Mouse (Mus musculus): ENCODE measurements at regions not wholly inside any gene's neighbourhood (a gene's known extent, or its start where the extent isn't known, plus 50 kb on each side); places are given as distances from the start of the nearest gene placed in this dataset.

DNA sequence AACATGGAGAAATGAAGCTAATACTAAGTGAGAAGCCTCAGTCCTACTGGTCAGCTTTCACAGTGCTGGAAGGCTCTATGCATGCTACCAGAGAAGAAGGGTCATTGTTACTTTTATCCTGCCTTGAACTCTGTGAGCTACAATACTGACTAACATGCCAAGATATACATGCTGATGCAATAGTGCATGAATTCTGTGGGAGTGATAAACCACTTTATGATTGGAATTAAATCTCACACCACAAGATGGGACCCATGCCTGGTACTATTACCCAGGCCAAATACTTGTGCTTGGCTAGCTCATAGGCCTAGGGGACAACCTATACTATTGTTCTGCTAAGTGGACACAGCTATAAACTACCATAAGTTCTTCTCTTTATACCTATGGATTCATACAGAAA, 251.5 kb downstream of the Bcl2 start:
- no peak overlapping the region for H3K27ac ChIP-seq (ENCODE audit: low read depth)
- H3K4me1 ChIP-seq (ENCODE audit: insufficient read depth) = no peaks in the 10 kb centered on the region
- no peak for ATAC-seq (ENCODE audit: insufficient read depth)
- H3K9ac ChIP-seq = no peak overlapping the region
- no peaks in the 10 kb centered on the region for H3K9me3 ChIP-seq (ENCODE audit: low read depth, low read length)
- no peak for TF ChIP-seq CTCF (IDR thresholded peaks at IDR 0.05; ENCODE audit: low read depth)
- no peak overlapping the region for H3K4me3 ChIP-seq (ENCODE audit: low read depth, low read length)
- DNase-seq = no peak
- no peak overlapping the region for H3K4me2 ChIP-seq
- no peaks in the 10 kb centered on the region for H3K27me3 ChIP-seq (ENCODE audit: insufficient read depth, low read length)
- no peaks in the 10 kb centered on the region for H3K36me3 ChIP-seq (ENCODE audit: insufficient read depth)

- H3K9ac ChIP-seq = no peak overlapping the region
- H3K27ac ChIP-seq (ENCODE audit: low read depth) = no peak overlapping the region
- TF ChIP-seq CTCF (IDR thresholded peaks at IDR 0.05; ENCODE audit: low read depth) = no peak
- no peak for ATAC-seq (ENCODE audit: insufficient read depth)
- H3K4me3 ChIP-seq (ENCODE audit: low read depth, low read length) = no peak overlapping the region
- H3K36me3 ChIP-seq (ENCODE audit: insufficient read depth) = no peaks in the 10 kb centered on the region
- H3K4me1 ChIP-seq (ENCODE audit: insufficient read depth) = no peaks in the 10 kb centered on the region
- H3K9me3 ChIP-seq (ENCODE audit: low read depth, low read length) = no peaks in the 10 kb centered on the region
- 82% methylated on average over 1 of the region's 1 CpGs for WGBS
- H3K4me2 ChIP-seq = no peak overlapping the region
- no peaks in the 10 kb centered on the region for H3K27me3 ChIP-seq (ENCODE audit: insufficient read depth, low read length)
- no peak for DNase-seq
Observed at GRCm38 (mm10) chr1:106462112-106462511, 252.0 kb downstream of the Bcl2 start.

GRCm38 (mm10) chr1:106460957-106461356, 253.1 kb downstream of the Bcl2 start:
- Histone ChIP-seq H3K4me2 (no peak overlapping the region), H3K9ac (no peak overlapping the region), H3K36me3 (ENCODE audit: insufficient read depth) (no peaks in the 10 kb centered on the region), H3K27me3 (ENCODE audit: insufficient read depth, low read length) (no peaks in the 10 kb centered on the region), H3K4me3 (ENCODE audit: low read depth, low read length) (no peak overlapping the region), H3K9me3 (ENCODE audit: low read depth, low read length) (no peaks in the 10 kb centered on the region), H3K27ac (ENCODE audit: low read depth) (no peak overlapping the region), H3K4me1 (ENCODE audit: insufficient read depth) (no peaks in the 10 kb centered on the region)
- 58% methylated on average over 2 of the region's 2 CpGs for WGBS
- no peak for TF ChIP-seq CTCF (IDR thresholded peaks at IDR 0.05; ENCODE audit: low read depth)
- DNase-seq = no peak
- no peak for ATAC-seq (ENCODE audit: insufficient read depth)

GRCm38 (mm10) chr1:106449795-106450194, 264.3 kb downstream of the Bcl2 start:
- Histone ChIP-seq H3K4me1 (ENCODE audit: insufficient read depth) (no peaks in the 10 kb centered on the region), H3K9me3 (ENCODE audit: low read depth, low read length) (no peaks in the 10 kb centered on the region), H3K4me3 (ENCODE audit: low read depth, low read length) (no peak overlapping the region), H3K9ac (no peak overlapping the region), H3K27ac (ENCODE audit: low read depth) (no peak overlapping the region), H3K4me2 (no peak overlapping the region), H3K27me3 (ENCODE audit: insufficient read depth, low read length) (no peaks in the 10 kb centered on the region), H3K36me3 (ENCODE audit: insufficient read depth) (no peaks in the 10 kb centered on the region)
- DNase-seq (no peak), ATAC-seq (ENCODE audit: insufficient read depth) (peak; percentile 44; the same call in 1 of the 2 replicates)
- 43% methylated on average over 2 of the region's 2 CpGs for WGBS
- TF ChIP-seq CTCF (IDR thresholded peaks at IDR 0.05; ENCODE audit: low read depth) = no peak

All from lung, embryonic 14.5 days (tissue).